Mouse (Mus musculus): ENCODE measurements around the gene Atxn1.

GRCm38 (mm10) chr13:45685575-45686308 is 279.1 kb downstream of the Atxn1 start:
- TF ChIP-seq USF1 (IDR thresholded peaks at IDR 0.05; ENCODE audit: low read depth) (no peak), CEBPB (IDR thresholded peaks at IDR 0.05; ENCODE audit: insufficient read depth, poor library complexity, severe bottlenecking) (no peak), POLR2A (IDR thresholded peaks at IDR 0.05; ENCODE audit: insufficient read length, low read depth) (no peak), MAX (IDR thresholded peaks at IDR 0.05; ENCODE audit: low read depth) (no peak), POLR2AphosphoS2 (IDR thresholded peaks at IDR 0.05; ENCODE audit: insufficient read length, low read depth) (no peak), MYOD1 (IDR thresholded peaks at IDR 0.05; ENCODE audit: control insufficient read depth in 1 of 3, insufficient read length in 2 of 3, low read depth in 2 of 3) (no peak), E2F4 (IDR thresholded peaks at IDR 0.05; ENCODE audit: insufficient read depth) (no peak), TCF3 (IDR thresholded peaks at IDR 0.05; ENCODE audit: insufficient read length, low read depth) (no peak), SRF (IDR thresholded peaks at IDR 0.05; ENCODE audit: control insufficient read depth, insufficient read length, low read depth) (no peak), MYOG (IDR thresholded peaks at IDR 0.05; ENCODE audit: control insufficient read depth in 1 of 3, insufficient read depth in 1 of 3, insufficient read length in 2 of 3, low read depth in 2 of 3) (no peak), TCF12 (IDR thresholded peaks at IDR 0.05; ENCODE audit: insufficient read depth, poor library complexity, severe bottlenecking) (no peak), REST (IDR thresholded peaks at IDR 0.05; ENCODE audit: insufficient read depth, insufficient read length) (no peak)

Data from myocyte (in vitro differentiated cells).